Mouse (Mus musculus): Measurements from ENCODE around the gene Syn3.

DNA sequence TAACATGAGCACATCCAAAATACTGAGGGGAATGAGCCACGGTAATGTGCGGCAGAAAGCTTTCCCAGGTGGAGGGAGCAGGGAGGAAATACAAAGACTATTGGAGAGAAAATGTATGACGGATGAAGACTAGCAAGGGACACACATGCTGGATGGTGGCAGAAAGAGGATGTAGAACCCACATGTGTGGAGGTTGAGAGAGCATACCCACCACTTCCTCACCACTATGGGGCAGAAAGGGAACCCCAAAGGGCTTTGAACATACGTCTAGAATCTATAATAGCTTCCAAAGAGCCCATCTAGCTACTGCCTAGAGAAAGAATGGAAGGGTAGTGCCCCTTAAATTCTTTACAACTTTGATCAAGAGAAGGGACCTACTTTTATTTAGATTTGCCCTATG is 113.0 kb downstream of the Syn3 start:
- TF ChIP-seq CTCF (IDR thresholded peaks at IDR 0.05; ENCODE audit: low read depth): no peak
- TF ChIP-seq EP300 (optimal IDR thresholded peaks at IDR 0.05): no peak
